Mouse (Mus musculus) c-Kit-positive CD71-negative TER-119-negative erythroid progenitor cells, embryonic 14.5 days (primary cell): Measurements from ENCODE around the gene Znhit1.
"Not testable (repeated sequence)": the region's sequence is repeated elsewhere in the genome, so short reads cannot be mapped to it uniquely, and the experiment has no call there.

Experiments
- DNase-seq: peaks from one replicate; pipeline ENCODE4 v3.0.0-alpha.2; 2013; ENCODE audit warnings: low read depth

Gene Znhit1

GRCm38 (mm10) chr5:136952153-136952552, 35.7 kb downstream of the Znhit1 start:
- DNase-seq = no peak

GRCm38 (mm10) chr5:136950521-136950920, 37.3 kb downstream of the Znhit1 start:
- DNase-seq = no peak

- not testable (repeated sequence) for DNase-seq
These were observed 38.1 kb downstream of the Znhit1 start for GRCm38 (mm10) chr5:136949551-136950336.

GRCm38 (mm10) chr5:136947874-136948273, 39.9 kb downstream of the Znhit1 start:
- no peak for DNase-seq

- no peak for DNase-seq
These were observed 42.7 kb downstream of the Znhit1 start for GRCm38 (mm10) chr5:136945084-136945483.

- DNase-seq = no peak
These were observed 44.4 kb downstream of the Znhit1 start for GRCm38 (mm10) chr5:136943382-136943781.

GRCm38 (mm10) chr5:136942781-136943180, 45.0 kb downstream of the Znhit1 start:
- no peak for DNase-seq

GRCm38 (mm10) chr5:136940845-136941560, 46.8 kb downstream of the Znhit1 start:
- no peak for DNase-seq

GRCm38 (mm10) chr5:136940029-136940428, 47.8 kb downstream of the Znhit1 start:
- not testable (repeated sequence) for DNase-seq

- DNase-seq = no peak
These were observed 48.5 kb downstream of the Znhit1 start for GRCm38 (mm10) chr5:136939284-136939683.

GRCm38 (mm10) chr5:136937621-136938020, 50.2 kb downstream of the Znhit1 start:
- DNase-seq = no peak

GRCm38 (mm10) chr5:136936750-136937149, 51.1 kb downstream of the Znhit1 start:
- DNase-seq = no peak

GRCm38 (mm10) chr5:136935905-136936695, 51.7 kb downstream of the Znhit1 start:
- no peak for DNase-seq

GRCm38 (mm10) chr5:136933930-136934329, 53.9 kb downstream of the Znhit1 start:
- DNase-seq = no peak

GRCm38 (mm10) chr5:136932956-136933355, 54.9 kb downstream of the Znhit1 start:
- DNase-seq = no peak
